Mouse (Mus musculus) thymus, postnatal 36 days (tissue): Measurements from ENCODE around the gene Hspa12a.

Experiments used
- DNase-seq, 2 experiments: peaks; one replicate each; pipeline ENCODE4 v3.0.0; 2022; ENCODE audit warnings: mixed read lengths in 2 of 2

Hspa12a gene

DNA sequence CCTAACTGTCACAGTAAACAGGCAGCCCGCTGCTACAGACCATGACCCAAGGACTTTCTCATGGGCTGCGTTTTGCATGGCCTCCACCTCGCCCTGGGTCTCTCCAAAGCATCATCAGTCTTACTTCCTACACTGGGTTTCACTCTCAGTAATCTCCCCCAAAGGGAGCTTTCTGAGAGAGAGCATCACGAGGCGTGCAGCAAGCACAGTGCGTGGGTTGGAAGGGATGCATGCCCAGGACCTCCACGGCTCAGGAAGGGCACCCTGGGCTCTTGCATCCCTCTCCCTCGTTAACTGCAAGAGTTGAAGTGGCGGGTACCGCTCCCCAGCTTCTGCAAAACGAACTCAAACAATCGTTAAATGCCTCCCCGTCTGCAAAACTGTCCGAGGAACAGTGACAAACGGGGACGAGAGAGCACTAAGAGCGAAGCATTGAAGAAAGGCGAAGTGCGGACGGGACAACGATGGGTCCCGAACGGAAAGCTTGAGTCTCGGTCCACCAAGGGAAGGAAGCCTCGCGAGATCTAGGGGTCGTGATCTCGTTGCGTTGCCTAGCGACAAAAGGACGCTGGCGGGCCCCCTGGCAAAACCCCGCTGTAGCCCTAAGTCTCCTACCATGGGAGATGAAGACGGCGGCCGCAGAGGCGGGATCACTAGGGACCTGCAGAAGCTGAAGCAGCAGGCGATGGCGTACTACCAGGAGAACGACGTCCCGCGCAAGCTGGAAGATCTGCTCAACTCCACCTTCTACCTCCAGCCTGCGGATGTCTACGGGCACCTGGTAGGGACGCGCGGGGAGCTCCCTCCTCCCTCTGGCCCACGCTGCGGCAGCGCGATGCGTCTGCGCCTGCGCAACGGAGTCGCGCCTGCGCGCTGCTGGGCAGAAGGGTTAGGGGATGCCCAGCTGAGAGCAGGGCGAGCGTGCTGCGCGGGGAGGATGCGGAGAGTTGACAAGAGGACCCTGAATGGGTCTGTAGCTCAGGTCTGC is at the start of gene Hspa12a, which contains the start of gene Eno4:
TSS of gene Hspa12a (minus strand) at position 814 of the 988 bp plus-strand sequence.
TSS of gene Eno4 (plus strand) at position 585 of the 988 bp plus-strand sequence.
- peak; percentile 93 to 94 for DNase-seq

DNA sequence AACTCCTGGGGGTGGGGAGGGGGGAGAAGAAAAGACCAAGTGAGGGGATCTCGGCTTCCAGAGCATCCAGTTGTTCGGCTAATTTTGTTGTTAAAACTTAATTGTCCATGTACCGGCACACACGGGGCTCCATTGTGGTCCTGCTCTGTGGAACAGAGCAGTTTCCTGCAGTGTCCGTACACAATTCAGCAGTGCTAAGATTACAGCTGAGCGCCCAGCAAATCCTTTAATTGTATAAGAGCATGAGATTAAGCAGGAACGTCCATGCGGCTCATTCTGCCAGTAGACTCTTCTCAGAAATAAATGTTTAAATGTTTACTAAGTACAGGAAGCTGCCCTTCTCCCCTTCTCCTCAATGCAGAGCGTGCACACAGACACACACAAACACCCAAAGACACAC is 38.1 kb upstream of the Hspa12a start:
- no peak for DNase-seq

DNA sequence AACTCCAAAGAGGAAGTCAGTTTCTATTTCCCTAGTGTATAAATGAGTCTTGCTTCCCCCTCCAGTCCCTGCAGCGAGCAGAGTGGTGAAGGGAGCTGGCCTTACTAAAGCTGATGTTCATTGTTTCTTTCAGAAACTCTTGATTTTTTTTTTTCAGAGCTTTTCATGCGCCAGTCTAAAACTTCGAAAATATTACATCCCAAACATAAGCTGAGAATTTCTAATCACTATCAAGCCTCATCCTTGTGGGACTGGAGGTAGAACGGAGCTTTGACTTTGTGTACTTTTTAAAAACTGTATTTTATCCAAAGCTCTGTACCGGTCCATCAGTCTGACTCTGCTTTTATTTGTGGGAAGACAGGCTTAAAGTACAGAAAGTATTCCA is 36.6 kb upstream of the Hspa12a start:
- DNase-seq = no peak

DNA sequence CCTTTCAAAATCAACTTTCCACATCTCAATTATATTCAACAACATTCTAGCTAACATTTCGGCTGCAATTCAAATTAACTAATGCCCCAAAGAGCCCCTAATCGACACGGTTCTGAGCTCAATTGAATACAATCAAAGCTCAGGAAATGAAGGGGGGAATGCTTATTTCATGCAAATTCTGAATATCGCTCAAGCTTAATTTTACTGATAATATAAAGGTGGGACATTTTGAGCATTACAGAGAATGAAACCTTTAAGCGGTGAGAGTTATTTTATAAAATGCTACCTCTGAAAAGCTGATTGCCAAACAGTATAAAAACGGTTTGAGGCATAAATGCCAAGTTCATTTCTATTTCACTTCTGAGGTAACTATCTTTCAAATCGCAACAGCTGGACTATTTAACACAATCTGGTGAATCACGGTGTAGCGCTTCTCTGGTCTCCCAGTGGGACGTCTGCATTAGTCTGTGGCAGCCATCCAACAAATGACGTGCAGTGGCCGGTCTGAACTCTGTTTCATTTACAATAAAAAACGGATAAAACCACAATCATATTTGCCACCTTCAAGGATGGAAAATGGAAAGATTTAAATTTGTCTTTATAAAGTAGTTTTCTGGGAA is 36.1 kb upstream of the Hspa12a start:
- no peak for DNase-seq

DNA sequence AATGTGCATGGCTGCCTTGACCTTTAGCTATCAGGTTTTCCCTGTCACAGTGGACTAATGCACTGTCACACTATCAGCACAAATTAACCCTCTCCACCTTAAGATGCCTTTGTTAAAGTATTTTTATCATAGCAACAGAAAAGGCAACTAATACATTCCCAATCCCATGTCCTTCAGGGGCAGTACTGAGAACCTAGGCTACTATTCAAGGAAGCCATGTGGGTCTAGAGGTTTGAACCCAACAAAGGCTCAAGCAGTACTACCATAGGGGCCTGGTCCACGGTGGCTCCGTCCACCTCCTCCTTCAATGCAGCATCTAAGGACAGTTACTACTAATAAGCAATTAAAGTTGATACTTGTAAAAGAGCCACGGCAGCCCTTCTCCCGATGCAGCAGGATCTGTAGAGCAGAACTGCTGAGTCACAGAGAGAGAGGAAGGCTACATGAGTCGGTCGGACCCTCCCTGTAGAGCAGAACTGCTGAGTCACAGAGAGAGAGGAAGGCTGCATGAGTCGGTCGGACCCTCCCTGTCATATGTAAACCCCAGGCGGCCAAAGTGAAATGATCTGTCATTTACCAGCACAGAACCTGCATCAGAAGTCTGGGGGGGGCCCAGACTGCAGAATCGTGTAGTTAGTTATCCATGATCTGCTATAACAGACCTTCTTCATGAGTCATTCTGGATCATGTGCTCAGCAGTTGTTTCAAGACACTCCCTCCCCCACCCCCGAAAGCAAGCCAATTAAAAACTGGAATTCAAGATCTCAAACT is 35.1 kb upstream of the Hspa12a start:
- no peak for DNase-seq

DNA sequence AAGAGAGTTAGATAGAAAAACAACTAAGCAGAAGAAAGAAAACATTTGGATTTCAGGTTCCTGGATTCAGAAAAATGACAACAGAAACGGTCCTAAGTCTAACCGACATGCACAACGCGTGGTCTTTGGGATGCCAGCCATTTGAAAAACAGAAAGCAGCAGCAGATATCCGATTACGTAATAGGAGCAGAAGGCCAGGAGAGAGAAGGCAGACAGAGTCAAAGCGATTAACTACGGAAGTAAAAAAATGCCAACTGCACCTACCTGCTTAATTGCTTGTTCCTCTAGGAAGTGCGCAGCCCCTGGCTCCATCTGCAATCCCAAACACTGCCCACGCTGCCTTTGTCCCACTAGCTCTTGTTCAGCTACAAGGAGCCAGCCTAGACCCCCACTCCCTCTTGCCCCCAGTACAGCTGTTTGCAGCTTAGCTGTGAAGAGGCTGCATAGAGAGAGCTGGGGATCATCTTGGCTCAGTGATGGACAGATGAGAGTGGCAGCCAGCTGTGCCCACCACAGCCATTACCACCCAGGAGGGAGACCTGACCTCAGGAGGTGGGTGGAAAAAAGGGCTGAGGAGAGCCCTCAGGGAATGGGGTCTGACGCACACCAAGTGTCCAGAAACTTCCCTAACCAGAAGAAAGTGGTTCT is 31.9 kb upstream of the Hspa12a start:
- no peak for DNase-seq

DNA sequence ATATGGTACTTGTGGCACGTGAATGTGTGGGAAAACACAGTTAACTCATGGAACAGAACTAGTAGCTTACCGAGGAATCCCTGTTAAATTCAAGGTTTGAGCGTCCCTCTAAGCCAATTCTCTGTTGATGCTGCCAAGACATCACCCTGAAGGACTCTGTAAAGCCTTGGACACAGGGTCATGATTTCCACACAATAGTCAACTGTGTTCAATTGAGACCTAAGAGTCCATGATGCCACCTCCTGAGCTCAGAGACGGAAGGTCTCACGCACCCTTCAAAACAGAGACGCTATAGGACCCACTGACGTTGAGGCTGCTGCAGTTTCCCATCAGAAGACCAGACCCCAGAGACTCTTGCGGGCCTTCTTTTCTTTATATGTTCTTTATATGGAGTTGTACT is 30.7 kb upstream of the Hspa12a start:
- DNase-seq = no peak

DNA sequence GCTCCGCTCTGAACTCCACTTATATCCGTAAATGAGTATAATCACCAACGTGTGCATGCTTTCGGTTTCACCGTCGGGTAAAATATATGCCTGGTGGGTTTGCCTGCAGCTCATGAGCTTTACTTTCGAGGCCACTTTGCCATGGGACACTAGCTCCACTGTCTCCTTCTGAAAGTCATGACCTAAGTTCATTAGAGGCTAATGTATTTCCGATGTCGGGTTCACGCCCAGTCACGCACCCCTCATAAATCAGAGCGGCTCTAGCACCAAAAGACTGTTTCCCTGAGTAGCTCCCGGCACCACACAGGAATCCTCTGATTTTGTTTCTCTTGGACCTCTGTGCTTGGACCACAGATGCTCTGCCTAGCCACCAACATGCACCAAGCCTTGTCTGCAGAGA is 27.4 kb upstream of the Hspa12a start:
- DNase-seq = no peak

DNA sequence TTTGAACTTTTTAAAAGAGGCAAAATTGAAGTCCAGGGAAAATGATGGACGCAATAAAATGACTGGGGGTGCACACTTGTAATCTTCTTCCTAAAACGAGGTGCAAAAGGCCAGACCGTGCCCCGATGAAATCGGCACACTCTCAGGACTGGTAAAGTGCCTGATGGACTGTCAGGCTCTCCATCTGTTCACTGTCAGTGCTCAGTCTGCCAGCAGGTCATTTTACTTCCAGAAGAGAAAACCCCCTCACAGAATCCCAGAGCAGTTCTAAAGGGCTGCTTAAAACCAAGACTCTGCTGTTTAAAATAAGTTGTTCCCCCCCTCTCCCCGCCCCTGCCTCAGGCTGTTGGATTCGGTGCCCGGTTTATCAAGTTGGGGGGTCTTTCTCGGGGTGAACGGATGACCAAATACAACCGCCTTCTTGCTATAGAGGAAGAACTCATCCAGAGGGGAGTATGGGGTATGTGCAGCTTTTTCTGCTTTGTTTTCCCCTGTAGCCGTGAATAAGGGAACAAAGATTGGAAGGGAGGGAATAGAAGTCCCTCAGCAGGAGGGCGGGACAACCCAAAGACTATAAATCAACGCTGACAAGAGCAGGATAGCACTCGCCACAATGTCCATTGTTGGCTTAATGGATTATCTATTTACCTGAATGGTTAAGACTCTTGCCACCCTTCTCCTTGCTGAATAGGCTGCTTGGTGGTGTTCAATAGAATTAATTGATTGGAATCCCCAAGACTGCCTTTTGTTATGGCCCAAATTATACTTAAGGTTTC is 25.5 kb upstream of the Hspa12a start:
- DNase-seq = no peak

DNA sequence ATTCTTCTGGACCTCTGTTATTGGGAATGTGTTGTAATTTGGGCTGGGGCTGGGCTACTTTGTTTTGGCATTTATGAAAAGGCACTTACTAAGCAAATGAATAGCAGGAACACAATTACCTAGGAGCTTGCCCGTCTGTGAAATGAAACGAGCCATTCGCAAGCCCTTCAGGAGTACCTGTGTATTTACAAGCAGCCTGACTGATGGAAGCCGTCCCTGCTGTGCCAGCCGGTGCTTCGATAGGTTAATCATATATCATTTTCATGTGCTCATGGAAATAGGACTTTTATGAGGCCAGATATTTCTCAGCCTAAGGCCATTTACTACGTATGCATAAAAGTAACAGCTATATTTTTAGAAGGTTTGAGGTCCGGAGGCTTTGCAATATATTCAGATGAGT is 19.6 kb upstream of the Hspa12a start:
- no peak for DNase-seq

DNA sequence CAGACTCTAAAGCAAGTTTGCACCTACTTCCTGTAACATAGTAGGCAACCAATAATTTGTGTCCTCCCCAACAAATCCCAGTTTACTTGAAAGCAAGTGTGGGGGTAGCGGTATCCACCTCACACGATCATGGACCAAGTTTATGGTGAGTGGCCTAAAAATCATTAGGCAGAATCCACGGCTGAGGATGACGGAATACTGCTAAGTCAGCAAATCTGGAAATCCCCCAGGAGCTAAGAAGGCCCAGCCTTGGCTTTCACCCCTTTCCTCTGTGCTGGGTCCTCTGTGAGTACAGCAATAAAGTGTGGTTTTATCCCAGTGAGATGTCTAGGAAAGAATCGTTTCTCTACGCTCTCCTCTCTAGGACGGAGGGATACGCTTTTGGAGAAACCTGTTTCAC is 11.3 kb upstream of the Hspa12a start:
- no peak for DNase-seq

DNA sequence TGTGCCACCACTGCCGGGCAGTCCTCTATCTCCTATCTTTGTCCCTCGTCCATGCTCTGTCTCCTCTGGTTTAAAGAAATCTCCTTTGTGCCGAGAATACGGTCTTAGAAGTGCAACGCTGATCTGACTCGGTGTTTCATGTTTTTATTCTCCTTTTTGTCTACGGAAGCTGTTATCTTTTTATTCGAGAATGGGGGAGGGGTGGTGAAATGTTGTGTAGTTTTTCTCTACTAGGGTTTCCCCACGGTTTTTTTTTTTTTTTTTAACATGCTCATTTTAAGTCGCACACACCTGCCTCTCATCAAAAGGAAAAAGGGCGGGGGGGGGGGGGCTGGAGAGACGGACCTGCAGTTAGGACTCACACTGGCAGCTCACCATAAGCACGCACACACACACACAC is 8.8 kb upstream of the Hspa12a start:
- DNase-seq = no peak

DNA sequence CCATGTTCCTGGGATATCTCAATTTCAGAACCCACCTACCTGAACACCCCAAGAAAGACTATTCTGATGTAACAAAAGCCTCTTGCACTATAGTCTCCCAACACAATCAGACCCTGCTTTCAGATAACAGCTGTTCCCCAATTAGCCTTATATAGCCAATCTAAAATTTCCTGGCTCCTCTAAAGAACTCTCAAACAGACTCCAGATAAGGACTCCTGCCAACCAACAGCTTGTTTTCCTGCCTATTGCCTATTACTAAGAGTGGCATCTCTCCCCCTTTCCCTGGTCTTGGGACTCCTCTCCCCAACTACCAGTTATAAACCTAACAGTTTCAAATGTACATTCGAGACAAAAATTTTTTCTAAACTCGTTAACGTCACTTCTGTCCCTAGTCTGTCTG is 8.1 kb upstream of the Hspa12a start:
- DNase-seq = no peak

DNA sequence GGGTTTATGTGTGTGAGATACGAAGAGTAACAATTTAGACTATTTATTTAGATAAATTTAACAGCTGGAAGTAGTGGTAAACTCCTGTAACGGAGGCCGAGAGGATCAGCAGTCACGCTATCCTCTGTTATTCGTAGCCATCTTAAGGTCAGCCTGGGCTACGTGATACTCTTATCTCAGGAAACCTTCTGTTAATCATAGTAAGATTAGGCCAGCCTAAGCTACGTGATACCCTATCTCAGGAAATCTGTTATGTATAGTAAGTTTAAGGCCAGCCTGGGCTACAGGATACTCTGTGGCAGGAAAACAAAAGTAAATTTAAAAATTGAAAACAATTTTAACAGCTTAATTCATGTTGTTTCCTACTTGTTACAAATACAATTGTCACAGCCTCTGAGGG is 2.5 kb upstream of the Hspa12a start:
- no peak for DNase-seq

DNA sequence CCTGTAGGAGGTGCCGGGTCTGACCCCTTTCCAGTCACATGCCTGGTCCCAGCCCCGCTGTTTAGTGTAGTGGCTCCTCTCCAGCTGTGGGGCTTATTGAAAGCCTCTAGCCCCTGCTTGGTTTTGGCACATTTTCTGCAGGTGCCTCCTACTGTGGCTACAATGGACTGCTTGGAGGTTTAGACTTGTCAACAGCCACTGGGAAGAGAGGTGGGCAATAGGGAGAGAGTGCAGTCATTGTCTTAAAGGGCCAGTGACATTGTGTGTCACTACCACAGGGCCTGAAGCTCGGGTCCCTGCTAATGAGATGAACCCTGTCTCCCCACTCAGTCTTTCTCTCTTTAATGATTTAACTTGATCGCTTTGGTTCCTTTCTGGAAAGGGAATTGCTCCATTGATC is 10.4 kb downstream of the Hspa12a start:
- no peak for DNase-seq

DNA sequence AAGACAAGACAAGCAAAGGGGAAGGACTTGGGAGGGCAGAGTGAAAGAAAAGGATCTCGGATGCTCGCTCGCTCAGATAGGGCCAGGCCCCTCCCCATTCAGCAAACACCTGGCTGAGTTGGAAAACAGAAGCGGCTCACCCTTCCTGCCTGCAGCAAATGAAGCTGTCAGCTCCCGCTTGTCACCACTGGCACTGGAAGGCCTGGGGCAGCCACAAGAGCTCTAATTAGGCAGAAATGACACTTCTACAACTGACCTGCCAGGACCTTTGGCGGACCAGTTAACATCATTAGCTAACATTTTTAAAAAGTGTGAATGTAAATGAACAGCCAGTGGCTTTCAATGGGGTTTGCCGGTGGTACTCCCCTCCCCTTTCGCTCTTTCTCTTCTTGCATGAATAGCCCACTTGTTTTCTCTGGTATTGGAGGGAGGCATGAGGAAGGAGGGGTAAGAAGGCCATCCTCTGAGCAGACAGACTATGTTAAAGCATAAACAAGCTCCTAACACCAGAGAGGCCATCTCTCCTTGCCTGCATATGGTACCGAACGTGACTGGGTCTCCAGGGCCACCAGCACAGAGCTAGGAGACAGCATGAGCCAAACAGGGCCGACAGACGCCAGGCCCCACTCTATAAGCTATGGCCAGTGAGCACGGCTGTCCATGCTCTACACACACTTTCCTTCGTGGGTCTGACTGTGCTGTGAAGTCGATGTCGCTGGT is 12.2 kb downstream of the Hspa12a start:
- no peak for DNase-seq

DNA sequence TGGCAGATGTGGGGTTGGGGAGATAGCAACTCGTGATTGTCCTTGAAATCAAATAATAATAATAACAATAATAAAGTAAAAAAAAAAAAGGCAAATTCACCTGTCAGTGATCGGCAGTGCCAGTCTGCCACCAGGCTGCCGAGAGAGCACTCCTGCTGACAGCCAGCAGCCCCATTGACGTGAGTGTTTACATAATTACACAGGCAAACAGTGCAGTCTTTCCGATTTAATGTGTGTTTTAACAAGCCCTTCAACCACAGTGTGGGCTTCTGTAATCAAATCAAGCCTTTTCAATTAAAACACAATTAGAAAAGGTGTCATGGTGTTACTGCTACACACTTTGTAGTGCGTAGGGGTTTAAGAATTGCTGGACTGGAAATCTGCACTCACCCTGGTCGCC is 24.3 kb downstream of the Hspa12a start:
- DNase-seq = no peak

DNA sequence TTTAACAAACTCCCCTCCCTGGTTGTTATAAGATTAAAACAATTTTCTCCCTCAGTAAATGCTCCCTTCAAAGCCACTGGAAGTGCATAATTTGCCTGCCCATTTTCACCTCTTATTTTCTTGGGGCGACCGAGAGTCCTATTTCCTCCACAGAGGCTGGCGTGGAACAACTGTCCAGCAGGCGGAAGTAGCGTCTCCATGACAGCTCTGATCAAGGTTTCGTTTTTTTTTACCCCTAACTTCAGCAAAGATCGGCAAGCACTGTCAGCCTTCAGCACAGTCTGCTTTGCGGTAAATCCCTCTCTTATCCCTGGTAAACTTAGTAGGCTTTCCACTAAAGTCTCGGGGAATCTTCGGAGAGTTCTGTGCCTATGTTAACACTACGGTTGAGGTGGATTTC is 24.9 kb downstream of the Hspa12a start:
- DNase-seq = no peak

DNA sequence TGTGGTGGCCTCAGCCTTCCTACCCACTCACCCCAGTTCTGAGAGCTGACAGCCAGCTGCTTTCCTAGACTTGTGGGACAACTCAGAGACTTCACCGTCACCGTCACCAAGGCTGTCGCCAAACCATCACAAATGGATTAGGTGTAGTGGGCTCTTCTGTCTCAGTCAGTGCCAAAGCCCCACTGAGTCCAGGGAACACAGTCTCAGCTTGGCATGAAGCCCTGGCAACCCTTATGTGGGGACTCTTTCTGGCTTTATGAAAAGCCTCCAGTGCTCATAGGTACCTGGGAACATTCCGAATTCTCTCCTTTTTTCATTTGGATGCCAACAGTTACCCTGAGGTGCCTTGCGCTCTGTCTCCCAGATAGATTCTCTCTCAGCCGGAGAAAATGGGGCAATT is 30.2 kb downstream of the Hspa12a start:
- no peak for DNase-seq

DNA sequence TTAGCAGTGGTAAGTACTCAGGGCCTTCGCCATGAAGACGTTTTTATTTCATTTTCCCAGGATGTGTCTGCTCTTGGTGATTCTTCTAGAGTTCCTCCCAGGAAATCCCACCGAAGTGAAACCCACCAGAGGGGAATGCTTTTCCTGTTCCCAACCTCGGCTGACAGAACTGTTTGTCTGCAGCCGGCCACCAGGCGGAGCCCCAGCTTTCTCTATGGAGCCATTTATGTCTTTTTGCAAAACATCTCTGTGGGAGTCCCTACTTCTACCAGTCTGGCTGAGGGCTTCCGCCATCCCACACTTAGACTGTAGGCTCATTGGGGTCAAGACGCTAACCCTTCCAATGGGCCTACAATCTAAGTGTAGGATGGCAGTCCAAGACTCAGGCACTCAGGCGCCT is 32.1 kb downstream of the Hspa12a start:
- peak; percentile 58 to 63 for DNase-seq

DNA sequence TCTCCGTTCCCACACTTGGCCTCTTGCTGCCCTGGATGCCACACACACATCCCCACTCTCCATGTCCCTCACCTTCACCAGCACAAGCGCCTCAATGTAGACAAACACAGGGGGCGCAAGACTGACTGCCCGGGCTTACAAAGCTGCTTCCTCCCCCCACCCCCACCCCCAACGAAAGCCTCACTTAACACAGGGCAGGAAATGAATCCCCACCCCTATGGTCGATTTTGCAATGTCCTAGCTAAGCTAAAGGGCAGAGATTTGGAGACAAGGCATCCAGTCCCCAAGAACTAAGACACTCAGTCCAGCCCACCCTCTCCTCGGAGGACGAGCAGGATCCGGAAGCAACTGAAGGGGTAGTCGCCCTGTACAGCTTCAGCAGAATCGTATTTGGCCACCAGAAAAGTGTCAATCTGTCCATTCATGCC is 32.5 kb downstream of the Hspa12a start:
- peak; percentile 16 to 27 for DNase-seq
